Mouse (Mus musculus) MEL (cell line): ENCODE measurements at regions not wholly inside any gene's neighbourhood (a gene's known extent, or its start where the extent isn't known, plus 50 kb on each side); places are given as distances from the start of the nearest gene placed in this dataset.

Source experiments
- CTCF ChIP-seq, 3 experiments: IDR thresholded peaks in 2 of 3; conservative IDR thresholded peaks in 1 of 3; 2 replicates each; pipeline ENCODE4 v1.5.1; 2011 to 2012; ENCODE audit warnings: low read length in 3 of 3, low read depth in 2 of 3, mild to moderate bottlenecking in 2 of 3, improper control_type of control experiment in 1 of 3, inconsistent platforms in 1 of 3, mixed read lengths in 1 of 3, moderate library complexity in 1 of 3; ENCODE audit not compliant: control insufficient read depth in 1 of 3, insufficient read depth in 1 of 3, poor library complexity in 1 of 3, severe bottlenecking in 1 of 3
- MYC ChIP-seq: IDR thresholded peaks from 2 replicates; pipeline ENCODE4 v1.6.1; 2011; ENCODE audit warnings: low read depth, mild to moderate bottlenecking, low read length, improper control_type of control experiment, moderate library complexity
- POLR2A ChIP-seq, 2 experiments: IDR thresholded peaks; 2 replicates each; pipeline ENCODE4 v1.6.1; 2011 to 2012; ENCODE audit warnings: low read length in 2 of 2, mild to moderate bottlenecking in 2 of 2, control low read depth in 1 of 2, improper control_type of control experiment in 1 of 2, low read depth in 1 of 2, moderate library complexity in 1 of 2; ENCODE audit not compliant: control insufficient read depth in 1 of 2, insufficient read depth in 1 of 2, poor library complexity in 1 of 2

- TF ChIP-seq CTCF (IDR thresholded peaks at IDR 0.05 in 2 of 3, conservative IDR thresholded peaks at IDR 0.05 in 1 of 3; ENCODE audit: control insufficient read depth in 1 of 3, insufficient read depth in 1 of 3, low read depth in 2 of 3, low read length in 3 of 3, poor library complexity in 1 of 3, severe bottlenecking in 1 of 3) (no peak), MYC (no peak), POLR2A (IDR thresholded peaks at IDR 0.05; ENCODE audit: control insufficient read depth in 1 of 2, insufficient read depth in 1 of 2, low read depth in 1 of 2, low read length in 2 of 2, poor library complexity in 1 of 2) (no peak)
Observed at GRCm38 (mm10) chr14:87775332-87775890, 359.0 kb downstream of the Tdrd3 start.
